Mouse (Mus musculus) T-cell, adult 66 days (primary cell): ENCODE data around the gene Myt1. TPM values are rescaled to one million over a fixed set of nuclear protein-coding genes. Genes with fewer than 3 reads are reported as not detected.

Source experiments
- total RNA-seq, 2 experiments: library from RNA; stranded (reverse); gene quantifications; 3 replicates in 1 of 2; 4 replicates in 1 of 2; pipeline ENCODE4 v1.2.4; 2023

The Myt1 gene
- total RNA-seq = not detected

DNA sequence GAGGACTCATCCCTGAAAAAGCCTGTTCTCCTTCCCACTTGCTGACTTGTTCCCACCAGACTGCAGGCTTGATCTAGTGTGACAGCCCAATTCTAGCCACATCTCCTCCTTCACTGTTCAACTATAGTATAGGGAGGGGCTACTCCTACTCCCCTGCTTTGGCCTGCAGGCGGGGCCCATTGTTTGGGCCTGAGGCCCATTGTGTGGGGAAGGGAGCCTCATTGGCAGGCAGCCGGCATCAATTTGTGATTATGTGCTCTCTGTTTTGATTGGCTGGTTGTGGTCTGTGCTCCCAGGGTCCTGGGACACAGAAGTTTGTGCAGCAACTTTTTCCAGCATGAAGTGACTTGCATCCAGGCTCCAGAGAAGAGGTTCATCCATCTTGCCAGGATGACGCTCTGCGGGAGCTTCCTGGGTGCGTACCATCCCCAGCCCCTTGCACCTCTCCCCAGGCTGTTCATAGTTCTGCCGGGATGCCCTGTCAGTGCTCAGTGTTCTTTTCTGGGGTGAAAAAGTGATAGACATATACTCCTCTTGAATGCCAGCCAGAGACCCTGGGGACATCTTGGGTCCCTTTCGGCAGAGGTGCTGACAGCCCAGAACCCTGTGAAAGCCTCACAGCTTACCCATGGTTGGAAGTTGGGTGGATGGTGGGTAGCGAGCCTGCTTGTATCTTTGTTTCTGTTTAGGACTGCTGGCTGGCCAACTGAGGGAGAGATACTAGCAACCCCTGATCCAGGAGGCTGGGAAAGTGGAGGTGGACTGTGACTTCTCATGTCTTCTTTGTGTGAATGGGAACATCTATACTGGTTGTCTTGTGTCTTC, at the start of gene Myt1:
Gene Myt1 (plus strand): TSS at position 327 of the 825 bp plus-strand sequence.

DNA sequence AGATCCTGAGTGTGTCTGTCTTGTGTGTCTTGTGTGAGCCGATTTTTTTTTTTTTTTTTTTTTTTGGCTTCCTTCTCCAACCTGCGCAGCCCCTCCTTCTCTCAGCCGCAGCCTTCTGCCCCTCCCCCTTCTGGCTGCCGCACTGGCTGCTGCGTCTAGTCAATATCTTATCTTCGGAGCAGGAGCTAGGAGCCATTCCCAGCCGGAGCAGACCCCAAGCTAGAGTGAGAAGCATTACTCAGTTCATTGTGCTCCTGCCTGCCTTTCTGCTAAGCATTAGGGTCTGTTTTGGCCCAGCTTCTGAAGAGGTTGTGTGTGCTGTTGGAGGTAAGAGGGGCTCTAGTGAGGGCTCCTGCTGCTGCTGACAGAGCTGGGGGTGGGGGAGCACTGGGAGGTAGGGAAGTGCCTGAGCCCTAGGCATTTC, 48.2 kb upstream of the Myt1 start, which contains the start of gene Oprl1:
Gene Oprl1 (plus strand): TSS at position 114 of the 424 bp plus-strand sequence.

DNA sequence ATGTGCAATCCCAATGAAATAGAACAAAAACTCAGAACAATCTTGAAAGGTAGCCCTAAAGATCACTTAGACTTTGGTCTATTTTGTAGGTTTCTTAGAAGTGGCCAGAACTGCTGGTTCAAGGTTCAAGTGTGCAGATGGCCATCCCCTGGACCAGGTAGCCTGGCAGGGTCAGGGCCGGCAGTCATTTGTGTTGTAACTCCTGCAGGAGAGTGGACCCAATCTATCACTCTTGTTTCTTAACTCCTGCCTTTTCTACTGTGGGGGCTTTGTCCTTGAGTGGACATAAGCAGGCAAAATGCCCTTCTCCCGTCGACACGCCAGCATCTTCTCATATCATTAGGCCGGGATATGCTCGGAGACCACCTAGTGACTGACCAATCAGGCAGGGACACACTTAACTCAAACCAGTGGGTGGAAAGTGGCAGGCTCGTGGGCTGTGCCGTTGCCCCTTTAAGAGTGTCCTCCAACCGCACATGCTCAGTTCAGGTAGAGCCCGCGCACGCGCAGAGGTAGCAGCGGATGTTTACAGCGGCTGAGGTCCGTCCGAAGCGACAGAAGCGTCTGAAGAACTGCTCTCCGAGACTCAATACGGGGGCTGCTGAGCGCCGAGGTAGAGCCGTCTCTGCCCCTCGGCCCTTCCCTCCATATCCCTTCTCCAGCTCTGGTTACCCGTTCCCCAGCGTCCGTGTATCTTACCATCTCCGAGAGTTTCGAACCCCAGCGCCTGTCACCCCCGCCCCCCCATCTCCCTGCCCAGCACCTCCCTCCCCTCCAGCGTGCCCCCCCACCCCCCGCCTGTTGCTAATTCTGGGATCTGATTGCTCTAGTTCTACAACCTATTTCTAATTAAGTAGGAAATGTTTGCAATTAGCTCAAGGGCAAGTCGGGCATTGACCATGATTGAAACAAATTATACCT, 74.5 kb downstream of the Myt1 start, which contains the start of gene Pcmtd2:
Gene Pcmtd2 (plus strand): TSS at position 483 of the 921 bp plus-strand sequence.

DNA sequence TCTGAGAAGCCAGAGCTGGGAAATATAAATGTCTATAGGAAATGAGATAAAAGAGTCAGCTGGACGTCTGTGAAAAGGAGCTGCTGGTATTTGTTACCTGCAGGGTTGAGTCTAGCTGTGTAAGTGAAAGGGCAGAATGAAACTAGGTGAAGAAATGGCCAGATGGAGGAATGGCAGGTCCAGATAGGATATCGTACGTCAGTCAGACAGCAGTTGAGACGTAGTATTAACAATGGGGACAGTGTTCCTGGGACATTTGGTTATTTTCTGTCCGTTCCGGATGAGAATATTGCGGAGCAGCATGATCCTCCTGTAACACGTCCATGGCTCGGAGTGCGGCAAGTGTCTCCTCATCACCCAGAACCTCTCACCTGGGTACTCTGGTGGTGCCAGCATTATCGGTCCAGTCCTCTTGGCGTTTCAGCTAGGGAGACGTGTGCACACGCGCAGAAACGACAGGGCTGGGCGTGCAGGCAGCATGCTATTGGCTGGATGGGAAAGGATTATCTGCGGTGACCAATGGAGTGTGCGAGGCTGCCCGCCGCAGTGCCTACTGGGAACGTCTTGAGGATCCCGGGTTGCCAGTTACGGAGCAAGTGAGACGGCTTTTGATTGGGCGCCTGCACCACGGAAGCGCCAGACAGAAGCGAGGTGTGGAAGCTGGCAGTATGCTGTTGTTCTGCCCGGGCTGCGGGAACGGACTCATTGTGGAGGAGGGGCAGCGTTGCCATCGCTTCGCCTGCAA, 100.8 kb downstream of the Myt1 start, which contains the start of gene Polr3k:
Gene Polr3k (plus strand): TSS at position 547 of the 745 bp plus-strand sequence.

Other genes starting within 250 kb of the Myt1 start
- 100 to 1,000 TPM; 131 to 137 TPM for gene Dnajc5, start 242.8 kb upstream of the Myt1 start, total RNA-seq
- gene Uckl1, start 178.4 kb upstream of the Myt1 start, total RNA-seq = 100 to 1,000 TPM; 156 to 204 TPM
- 10 to 100 TPM; 60.2 to 63.9 TPM for gene Prpf6, start 171.5 kb upstream of the Myt1 start, total RNA-seq
- 10 to 100 TPM; 67.3 to 81.5 TPM for gene Zfp512b, start 170.5 kb upstream of the Myt1 start, total RNA-seq
- 10 to 100 TPM; 15.5 to 17.5 TPM for gene Samd10, start 164.1 kb upstream of the Myt1 start, total RNA-seq
- gene Gm29797, start 106.3 kb upstream of the Myt1 start, total RNA-seq = under 1 TPM in 1 of 2 experiments, not detected in 1; 0.79 TPM
- not detected for gene Sox18, start 91.7 kb upstream of the Myt1 start, total RNA-seq
- 10 to 100 TPM; 17.0 to 19.9 TPM for gene Tcea2, start 83.0 kb upstream of the Myt1 start, total RNA-seq
- 100 to 1,000 TPM; 124 to 128 TPM for gene Rgs19, start 69.4 kb upstream of the Myt1 start, total RNA-seq
- gene Lkaaear1, start 64.9 kb upstream of the Myt1 start, total RNA-seq = not detected
- gene Oprl1, start 48.3 kb upstream of the Myt1 start, total RNA-seq = under 1 TPM; 0.23 to 0.39 TPM
- gene Pcmtd2, start 74.5 kb downstream of the Myt1 start, total RNA-seq = 10 to 100 TPM; 53.6 to 71.7 TPM
- 10 to 100 TPM; 20.7 to 24.5 TPM for gene Polr3k, start 101.0 kb downstream of the Myt1 start, total RNA-seq
- gene Gm14496, start 227.8 kb downstream of the Myt1 start, total RNA-seq = not detected